Mouse (Mus musculus) bone marrow macrophage, adult 2 months (primary cell): ENCODE data around the gene Lzts3. TPM values are rescaled to one million over a fixed set of nuclear protein-coding genes. Genes with fewer than 3 reads are reported as not detected.

Experiments used
- H3K27ac ChIP-seq: 2 replicates; pipeline ENCODE4 v1.5.1; 2012; ENCODE audit warnings: low read depth, low read length; ENCODE audit not compliant: insufficient read depth
- H3K4me1 ChIP-seq: 2 replicates; pipeline ENCODE4 v1.6.1; 2012; ENCODE audit warnings: low read length; ENCODE audit not compliant: control insufficient read depth, insufficient read depth
- H3K4me3 ChIP-seq: 2 replicates; pipeline ENCODE4 v1.5.1; 2012; ENCODE audit warnings: mild to moderate bottlenecking, low read length, moderate library complexity; ENCODE audit not compliant: insufficient read depth
- CTCF ChIP-seq: IDR thresholded peaks from 2 replicates; pipeline ENCODE4 v1.5.1; 2012; ENCODE audit warnings: low read depth, mild to moderate bottlenecking, low read length, moderate library complexity
- POLR2A ChIP-seq: IDR thresholded peaks from 2 replicates; pipeline ENCODE4 v1.6.1; 2012; ENCODE audit warnings: mild to moderate bottlenecking, low read depth, low read length, borderline replicate concordance
- polyA plus RNA-seq: library from polyadenylated mRNA; stranded (reverse); fragments of >200 nt; gene quantifications from 2 replicates; pipeline ENCODE4 v1.2.4, GENCODE M21; 2012; ENCODE audit not compliant: missing spikeins, insufficient read depth, insufficient read length

Lzts3 gene
- polyA plus RNA-seq, 1 experiment, result 3.3 TPM

- no peak overlapping the region for H3K4me3 ChIP-seq
- peaks cover 3% of the 10 kb centered on the region for H3K4me1 ChIP-seq
- no peak for TF ChIP-seq CTCF
- no peak for TF ChIP-seq POLR2A
- H3K27ac ChIP-seq, result no peak overlapping the region
Measured at GRCm38 (mm10) chr2:130638101-130638611, 4.4 kb downstream of the Lzts3 start.

GRCm38 (mm10) chr2:130635847-130636246 is 6.8 kb downstream of the Lzts3 start:
- peaks cover 4% of the 10 kb centered on the region for H3K4me1 ChIP-seq
- TF ChIP-seq CTCF, result no peak
- no peak for TF ChIP-seq POLR2A
- H3K4me3 ChIP-seq, result no peak overlapping the region
- no peak overlapping the region for H3K27ac ChIP-seq

DNA sequence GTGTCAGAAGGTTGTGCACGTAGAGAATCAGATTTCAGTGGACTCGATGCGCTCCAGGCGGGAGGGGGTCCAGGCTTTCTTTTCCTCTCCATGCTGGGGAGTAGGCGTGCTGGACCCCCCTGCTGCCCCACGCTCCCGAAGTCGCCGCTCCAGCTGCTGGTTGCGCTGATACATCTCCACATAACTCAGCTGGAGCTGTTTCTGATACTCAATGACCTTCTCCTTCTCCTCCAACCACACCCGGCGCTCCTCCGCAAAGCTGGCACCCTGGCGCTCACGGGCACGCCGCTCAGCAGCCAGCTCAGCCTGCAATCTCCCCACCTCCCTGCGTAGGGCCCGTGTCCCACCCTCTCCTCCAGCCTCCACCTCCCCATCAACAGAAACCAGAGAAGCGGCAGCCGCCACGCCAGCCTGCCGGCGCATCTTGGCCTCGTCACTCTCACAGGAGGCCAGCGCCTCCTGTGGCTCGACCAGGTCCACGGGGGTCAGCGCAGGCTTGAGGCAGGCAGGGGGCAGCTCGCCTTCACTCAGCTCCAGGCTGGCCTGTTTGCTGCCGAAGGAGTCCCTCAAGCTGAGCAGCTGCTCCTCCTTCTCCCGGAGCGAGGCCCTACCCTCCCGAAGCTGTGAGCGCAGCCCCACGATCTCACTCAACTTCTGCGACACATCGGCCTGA is 7.7 kb downstream of the Lzts3 start:
- Histone ChIP-seq H3K27ac (no peak overlapping the region), H3K4me3 (peak overlapping the region; percentile 53), H3K4me1 (peaks cover 7% of the 10 kb centered on the region)
- TF ChIP-seq CTCF, result no peak
- no peak for TF ChIP-seq POLR2A

DNA sequence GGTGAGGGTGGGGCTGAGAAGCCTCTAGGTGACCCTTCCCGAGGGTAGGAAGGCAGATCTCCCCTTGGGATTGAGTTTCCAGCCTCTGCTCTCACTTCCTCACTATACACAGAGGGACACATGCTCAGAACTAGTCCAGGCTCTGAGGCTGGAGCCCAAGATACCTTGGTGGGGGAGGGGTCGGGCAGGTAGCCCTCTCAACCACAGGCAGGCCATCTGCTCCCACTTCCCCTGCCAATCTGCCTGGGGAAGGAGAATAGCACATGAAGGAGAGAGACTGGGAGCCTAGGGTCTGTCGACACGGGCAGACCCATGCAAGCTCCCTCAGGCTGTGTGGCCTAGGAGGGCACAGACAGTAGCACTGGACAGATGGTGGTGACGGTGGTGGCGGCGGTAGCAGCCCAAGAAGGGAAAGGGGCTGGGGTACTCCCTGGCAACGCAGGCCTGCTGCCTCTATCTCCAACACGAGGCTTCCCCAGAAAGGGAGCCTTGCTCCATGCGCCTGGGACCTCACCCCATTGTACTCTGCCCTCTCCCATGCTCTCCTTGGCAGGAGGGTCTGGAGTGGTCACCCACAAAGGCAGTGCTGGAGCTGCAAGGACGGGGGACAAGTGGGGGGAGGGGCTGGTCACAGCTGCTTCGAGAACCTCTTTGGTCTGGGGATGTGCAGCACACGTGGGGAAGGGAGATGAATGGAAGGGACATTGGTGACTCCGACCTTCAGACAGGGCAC is 8.4 kb downstream of the Lzts3 start:
- Histone ChIP-seq H3K4me1 (peaks cover 7% of the 10 kb centered on the region), H3K27ac (no peak overlapping the region), H3K4me3 (peak overlapping the region; percentile 53)
- TF ChIP-seq POLR2A (no peak), CTCF (no peak)

DNA sequence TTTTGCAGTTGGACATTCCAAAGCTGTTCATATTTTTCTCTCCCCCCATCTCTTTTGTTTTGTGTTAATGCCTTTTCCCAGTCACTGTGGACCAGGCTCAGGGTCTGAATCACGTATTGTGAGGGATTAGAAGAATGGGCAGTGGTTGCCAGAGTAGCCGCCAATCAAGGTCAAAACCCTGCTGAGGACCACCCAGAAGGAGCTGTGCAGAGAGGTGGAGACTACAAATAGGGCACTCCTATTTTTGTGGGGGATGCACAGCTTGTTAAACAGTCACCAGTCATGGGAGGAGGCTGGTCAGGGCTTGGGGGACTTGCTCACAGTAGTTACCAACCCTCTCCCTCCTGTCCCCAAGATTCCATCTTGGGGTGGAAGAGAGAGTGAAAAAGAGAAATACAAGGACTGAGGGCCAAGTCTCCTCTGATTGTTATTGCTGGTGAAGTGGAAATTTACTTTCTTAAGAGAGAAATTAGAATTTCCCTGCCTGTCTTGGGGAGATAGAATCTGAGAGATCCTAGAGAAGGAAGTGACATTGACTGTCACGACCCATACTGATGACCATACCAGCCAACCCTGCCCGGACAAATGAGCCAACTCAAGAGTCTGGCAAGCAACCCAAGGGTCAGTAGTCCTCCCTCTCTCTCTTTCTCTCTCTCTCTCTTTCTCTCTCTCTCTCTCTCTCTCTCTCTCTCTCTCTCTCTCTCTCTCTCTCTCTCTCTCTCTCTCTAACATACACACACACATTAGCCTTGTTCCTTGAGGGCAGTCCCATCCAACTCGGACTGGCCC is 9.5 kb downstream of the Lzts3 start:
- TF ChIP-seq CTCF (no peak), POLR2A (no peak)
- Histone ChIP-seq H3K4me1 (peaks cover 7% of the 10 kb centered on the region), H3K27ac (no peak overlapping the region), H3K4me3 (no peak overlapping the region)

- Histone ChIP-seq H3K4me3 (no peak overlapping the region), H3K27ac (no peak overlapping the region), H3K4me1 (peaks cover 7% of the 10 kb centered on the region)
- TF ChIP-seq POLR2A, result no peak
Measured at GRCm38 (mm10) chr2:130632416-130632815, 10.2 kb downstream of the Lzts3 start.

GRCm38 (mm10) chr2:130629839-130630203 is 12.8 kb downstream of the Lzts3 start, which contains the start of the genes Fastkd5 and Ubox5:
Fastkd5 (minus strand) TSS chr2:130630027.
Ubox5 (minus strand) TSS chr2:130630038.
- Histone ChIP-seq H3K27ac (peak within 1 kb of the TSS; percentile 27; the same call in 1 of the 2 replicates), H3K4me3 (peak within 1 kb of the TSS; percentile 97), H3K4me1 (peaks cover 7% of the 10 kb centered on the region)
- TF ChIP-seq POLR2A, result no peak

- peak overlapping the region; percentile 27; the same call in 1 of the 2 replicates for H3K27ac ChIP-seq
- TF ChIP-seq POLR2A (no peak), CTCF (no peak)
- H3K4me1 ChIP-seq, result peaks cover 7% of the 10 kb centered on the region
- H3K4me3 ChIP-seq, result peak overlapping the region; percentile 97
Measured at GRCm38 (mm10) chr2:130629080-130629838, 13.3 kb downstream of the Lzts3 start.

GRCm38 (mm10) chr2:130628424-130628823 is 14.2 kb downstream of the Lzts3 start:
- TF ChIP-seq CTCF (no peak), POLR2A (no peak)
- H3K27ac ChIP-seq, result no peak overlapping the region
- H3K4me1 ChIP-seq, result peaks cover 7% of the 10 kb centered on the region
- H3K4me3 ChIP-seq, result no peak overlapping the region
